Mouse (Mus musculus) liver, adult 2 months (tissue): ENCODE results near the gene Gmppb. TPM values are rescaled to one million over a fixed set of nuclear protein-coding genes. Genes with fewer than 3 reads are reported as not detected.

ENCODE experiments used
- DNase-seq: peaks from one replicate; pipeline ENCODE4 v3.0.0-alpha.2; 2011; ENCODE audit warnings: low read depth, low spot score; ENCODE audit errors: extremely low read depth
- H3K27ac ChIP-seq: fragments of 200-500 bp; replicated peaks from 2 replicates; pipeline ENCODE4 v1.5.1; 2012; ENCODE audit warnings: low read depth, mild to moderate bottlenecking, control low read depth, inconsistent platforms, low read length; ENCODE audit not compliant: insufficient read depth
- H3K27me3 ChIP-seq: fragments of 200-500 bp; 2 replicates; pipeline ENCODE4 v1.6.1; 2012; ENCODE audit warnings: mild to moderate bottlenecking, moderate library complexity, low read length, inconsistent platforms; ENCODE audit not compliant: control insufficient read depth, insufficient read depth
- H3K36me3 ChIP-seq: fragments of 200-500 bp; 2 replicates; pipeline ENCODE4 v1.6.1; 2012; ENCODE audit warnings: low read length, inconsistent platforms; ENCODE audit not compliant: control insufficient read depth, insufficient read depth
- H3K4me1 ChIP-seq: fragments of 200-500 bp; 2 replicates; pipeline ENCODE4 v1.6.1; 2011; ENCODE audit warnings: low read length; ENCODE audit not compliant: control insufficient read depth, insufficient read depth
- H3K4me3 ChIP-seq: fragments of 200-500 bp; 2 replicates; pipeline ENCODE4 v1.5.1; 2011; ENCODE audit warnings: low read depth, mild to moderate bottlenecking, control low read depth, low read length, moderate library complexity; ENCODE audit not compliant: insufficient read depth
- H3K79me2 ChIP-seq: fragments of 200-500 bp; 2 replicates; pipeline ENCODE4 v1.6.1; 2012; ENCODE audit warnings: inconsistent platforms, mild to moderate bottlenecking, low read length, moderate library complexity; ENCODE audit not compliant: control insufficient read depth, insufficient read depth
- H3K9ac ChIP-seq: fragments of 200-500 bp; 2 replicates; pipeline ENCODE4 v1.6.1; 2012; ENCODE audit warnings: low read depth, mild to moderate bottlenecking, control low read depth, inconsistent platforms, low read length
- CTCF ChIP-seq: fragments of 200-500 bp; IDR thresholded peaks from 2 replicates; pipeline ENCODE4 v1.5.1; 2011; ENCODE audit warnings: low read depth, low read length, control low read depth
- POLR2A ChIP-seq: fragments of 200-500 bp; IDR thresholded peaks from 2 replicates; pipeline ENCODE4 v1.6.1; 2011; ENCODE audit warnings: low read length, control low read depth; ENCODE audit not compliant: insufficient read depth; ENCODE audit errors: extremely low read depth
- WGBS: fragments of 180-500 bp; shearing (Covaris S2); methylation state at CpG from one replicate; pipeline ENCODE4 v1.1.7; 2018; 5-methylcytosine and 5-hydroxymethylcytosine counted together
- polyA plus RNA-seq: library from polyadenylated mRNA; depleted of rRNA; stranded (reverse); fragments of >200 nt; gene quantifications from 2 replicates; pipeline ENCODE4 v1.2.3, GENCODE M21; 2012
- total RNA-seq: library from RNA; depleted of rRNA; stranded (reverse); fragments of >200 nt; gene quantifications from 2 replicates; pipeline ENCODE4 v1.2.3, GENCODE M21; 2014

The Gmppb gene
- total and polyA plus RNA-seq, 2 experiments: 21.4 to 54.7 TPM

- Histone ChIP-seq H3K79me2 (no peaks in the 10 kb centered on the region), H3K4me1 (peaks cover 29% of the 10 kb centered on the region), H3K27ac (no peak overlapping the region), H3K4me3 (no peak overlapping the region), H3K9ac (no peak overlapping the region), H3K36me3 (peaks cover 5% of the 10 kb centered on the region; the same call in 1 of the 2 replicates), H3K27me3 (no peaks in the 10 kb centered on the region)
- TF ChIP-seq CTCF (no peak), POLR2A (no peak)
- no peak for DNase-seq
- WGBS: 73% methylated on average over 6 of the region's 6 CpGs
Observed at GRCm38 (mm10) chr9:108055661-108056237, 6.7 kb downstream of the Gmppb start.

- DNase-seq: no peak
- Histone ChIP-seq H3K36me3 (peaks cover 5% of the 10 kb centered on the region; the same call in 1 of the 2 replicates), H3K9ac (no peak overlapping the region), H3K4me3 (no peak overlapping the region), H3K4me1 (peaks cover 26% of the 10 kb centered on the region), H3K27ac (peak overlapping the region; percentile 61), H3K27me3 (no peaks in the 10 kb centered on the region), H3K79me2 (no peaks in the 10 kb centered on the region)
- 78% methylated on average over 28 of the region's 28 CpGs for whole genome bisulfite sequencing
- no peak for TF ChIP-seq POLR2A
- no peak for TF ChIP-seq CTCF
Observed at GRCm38 (mm10) chr9:108056361-108057261, 7.6 kb downstream of the Gmppb start.

- H3K27me3 ChIP-seq: no peaks in the 10 kb centered on the region
- TF ChIP-seq CTCF (no peak), POLR2A (no peak)
- H3K4me1 ChIP-seq: peaks cover 26% of the 10 kb centered on the region
- no peak overlapping the region for H3K9ac ChIP-seq
- H3K27ac ChIP-seq: peak overlapping the region; percentile 61
- no peaks in the 10 kb centered on the region for H3K79me2 ChIP-seq
- peak; percentile 95 for DNase-seq
- WGBS: 20% methylated on average over 5 of the region's 5 CpGs
- H3K36me3 ChIP-seq: peaks cover 5% of the 10 kb centered on the region; the same call in 1 of the 2 replicates
- no peak overlapping the region for H3K4me3 ChIP-seq
Observed at GRCm38 (mm10) chr9:108057262-108057562, 8.2 kb downstream of the Gmppb start.

GRCm38 (mm10) chr9:108058291-108058690 lies 9.2 kb downstream of the Gmppb start:
- DNase-seq: no peak
- Histone ChIP-seq H3K4me3 (no peak overlapping the region), H3K4me1 (peaks cover 22% of the 10 kb centered on the region), H3K9ac (no peak overlapping the region), H3K36me3 (peaks cover 12% of the 10 kb centered on the region; the same call in 1 of the 2 replicates), H3K27me3 (no peaks in the 10 kb centered on the region), H3K27ac (no peak overlapping the region), H3K79me2 (no peaks in the 10 kb centered on the region)
- WGBS: 92% methylated on average over 9 of the region's 9 CpGs
- TF ChIP-seq CTCF: no peak
- TF ChIP-seq POLR2A: no peak

- Histone ChIP-seq H3K27me3 (no peaks in the 10 kb centered on the region), H3K79me2 (no peaks in the 10 kb centered on the region), H3K9ac (no peak overlapping the region), H3K36me3 (peaks cover 16% of the 10 kb centered on the region; the same call in 1 of the 2 replicates), H3K4me3 (no peak overlapping the region), H3K4me1 (peaks cover 7% of the 10 kb centered on the region), H3K27ac (no peak overlapping the region)
- DNase-seq: no peak
- TF ChIP-seq CTCF (no peak), POLR2A (no peak)
- WGBS: 95% methylated on average over 3 of the region's 3 CpGs
Observed at GRCm38 (mm10) chr9:108062142-108062541, 13.1 kb downstream of the Gmppb start.

GRCm38 (mm10) chr9:108063361-108063760 lies 14.3 kb downstream of the Gmppb start:
- Histone ChIP-seq H3K4me3 (no peak overlapping the region), H3K27me3 (no peaks in the 10 kb centered on the region), H3K9ac (no peak overlapping the region), H3K27ac (no peak overlapping the region), H3K36me3 (peaks cover 16% of the 10 kb centered on the region; the same call in 1 of the 2 replicates), H3K79me2 (no peaks in the 10 kb centered on the region), H3K4me1 (no peaks in the 10 kb centered on the region)
- TF ChIP-seq CTCF (no peak), POLR2A (no peak)
- DNase-seq: no peak
- 83% methylated on average over 12 of the region's 12 CpGs for WGBS
